Mouse (Mus musculus): ENCODE data around the gene Gtf3a. TPM values are rescaled to one million over a fixed set of nuclear protein-coding genes. Genes with fewer than 3 reads are reported as not detected.
"Not testable (repeated sequence)": the region's sequence is repeated elsewhere in the genome, so short reads cannot be mapped to it uniquely, and the experiment has no call there.

The Gtf3a gene
- polyA plus RNA-seq, 1 experiment from 2014 or later = 105 TPM

- peak; percentile 77 for ATAC-seq
- 30% methylated on average over 9 of the region's 9 CpGs for WGBS
- no peak overlapping the region for H3K9ac ChIP-seq (ENCODE audit: low read depth, low read length)
Measured at GRCm38 (mm10) chr5:146914088-146914766, 34.2 kb upstream of the Gtf3a start.

DNA sequence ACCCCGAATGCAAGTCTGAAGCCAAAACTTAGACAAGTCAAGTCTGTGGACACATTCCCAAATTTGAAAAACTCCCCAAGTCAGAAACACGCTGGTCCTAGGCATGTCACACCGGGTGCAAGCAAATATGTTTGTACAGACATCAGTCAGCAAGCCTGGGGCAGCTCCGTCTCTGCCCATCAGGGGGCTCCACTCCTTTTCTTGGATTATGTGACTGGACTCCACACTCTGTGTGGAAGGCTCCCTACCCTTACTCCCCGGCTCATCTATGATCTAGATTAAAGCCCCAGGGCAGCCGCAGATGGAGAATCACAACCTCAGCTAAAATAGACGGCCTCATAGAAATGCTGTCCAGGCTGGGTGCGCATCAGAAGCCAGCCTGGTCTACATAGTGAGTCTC, 32.2 kb upstream of the Gtf3a start:
- 72% methylated on average over 8 of the region's 8 CpGs for WGBS
- H3K27ac ChIP-seq (ENCODE audit: low read depth, low read length) = no peak overlapping the region
- no peak for ATAC-seq

More at GRCm38 (mm10) chr5:146914088-146914766, 34.2 kb upstream of the Gtf3a start:
- H3K4me2 ChIP-seq (ENCODE audit: low read length) = no peak overlapping the region
- H3K4me3 ChIP-seq (ENCODE audit: low read length) = no peak overlapping the region
- H3K36me3 ChIP-seq (ENCODE audit: control insufficient read depth, insufficient read depth, low read length) = no peaks in the 10 kb centered on the region
- no peak overlapping the region for H3K27ac ChIP-seq (ENCODE audit: low read depth, low read length)
- no peaks in the 10 kb centered on the region for H3K4me1 ChIP-seq (ENCODE audit: control insufficient read depth, insufficient read depth, low read depth, low read length)
- H3K9me3 ChIP-seq (ENCODE audit: control insufficient read depth, low read length) = no peaks in the 10 kb centered on the region
- H3K27me3 ChIP-seq (replicated peaks; ENCODE audit: control insufficient read depth, insufficient read depth, low read length) = 0 out of 2 replicates have a peak, but pooled peaks cover 5% of the 10 kb centered on the region

GRCm38 (mm10) chr5:146916806-146917205, 31.7 kb upstream of the Gtf3a start:
- no peak overlapping the region for H3K4me2 ChIP-seq (ENCODE audit: low read length)
- WGBS = 40% methylated on average over 6 of the region's 6 CpGs
- H3K4me1 ChIP-seq (ENCODE audit: control insufficient read depth, insufficient read depth, low read depth, low read length) = peaks cover 11% of the 10 kb centered on the region
- H3K9ac ChIP-seq (ENCODE audit: low read depth, low read length) = no peak overlapping the region
- peaks cover 5% of the 10 kb centered on the region; the same call in 1 of the 2 replicates for H3K27me3 ChIP-seq (replicated peaks; ENCODE audit: control insufficient read depth, insufficient read depth, low read length)
- H3K9me3 ChIP-seq (ENCODE audit: control insufficient read depth, low read length) = no peaks in the 10 kb centered on the region
- H3K36me3 ChIP-seq (ENCODE audit: control insufficient read depth, insufficient read depth, low read length) = no peaks in the 10 kb centered on the region
- H3K4me3 ChIP-seq (ENCODE audit: low read length) = no peak overlapping the region
- ATAC-seq = no peak
- H3K27ac ChIP-seq (ENCODE audit: low read depth, low read length) = no peak overlapping the region

More for the DNA sequence above, 32.2 kb upstream of the Gtf3a start:
- H3K36me3 ChIP-seq (ENCODE audit: control insufficient read depth, insufficient read depth, low read length) = no peaks in the 10 kb centered on the region
- H3K4me2 ChIP-seq (ENCODE audit: low read length) = no peak overlapping the region
- H3K4me1 ChIP-seq (ENCODE audit: control insufficient read depth, insufficient read depth, low read depth, low read length) = peaks cover 11% of the 10 kb centered on the region
- peaks cover 7% of the 10 kb centered on the region; the same call in 1 of the 2 replicates for H3K27me3 ChIP-seq (replicated peaks; ENCODE audit: control insufficient read depth, insufficient read depth, low read length)
- no peaks in the 10 kb centered on the region for H3K9me3 ChIP-seq (ENCODE audit: control insufficient read depth, low read length)
- H3K9ac ChIP-seq (ENCODE audit: low read depth, low read length) = no peak overlapping the region
- H3K4me3 ChIP-seq (ENCODE audit: low read length) = no peak overlapping the region

DNA sequence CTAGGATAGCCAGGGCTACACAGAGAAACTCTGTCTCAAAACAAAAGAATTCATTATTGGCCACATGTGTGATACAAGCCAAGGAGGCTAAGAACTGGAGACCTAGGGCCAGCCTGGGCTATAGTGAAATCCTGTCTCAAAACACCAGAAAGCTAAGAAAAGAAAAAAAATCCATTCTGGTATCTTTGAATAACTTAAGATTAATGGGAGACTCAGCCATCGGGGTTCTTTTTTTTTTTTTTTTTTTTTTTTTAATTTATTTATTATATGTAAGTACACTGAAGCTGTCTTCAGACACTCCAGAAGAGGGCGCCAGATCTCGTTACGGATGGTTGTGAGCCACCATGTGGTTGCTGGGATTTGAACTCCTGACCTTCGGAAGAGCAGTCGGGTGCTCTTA, 31.1 kb upstream of the Gtf3a start:
- not testable (repeated sequence) for H3K36me3 ChIP-seq (ENCODE audit: control insufficient read depth, insufficient read depth, low read length); H3K27ac ChIP-seq (ENCODE audit: low read depth, low read length); H3K9me3 ChIP-seq (ENCODE audit: control insufficient read depth, low read length); H3K4me2 ChIP-seq (ENCODE audit: low read length); H3K9ac ChIP-seq (ENCODE audit: low read depth, low read length); H3K27me3 ChIP-seq (replicated peaks; ENCODE audit: control insufficient read depth, insufficient read depth, low read length); H3K4me3 ChIP-seq (ENCODE audit: low read length); ATAC-seq
- 80% methylated on average over 6 of the region's 6 CpGs for WGBS
- H3K4me1 ChIP-seq (ENCODE audit: control insufficient read depth, insufficient read depth, low read depth, low read length) = peaks cover 11% of the 10 kb centered on the region

DNA sequence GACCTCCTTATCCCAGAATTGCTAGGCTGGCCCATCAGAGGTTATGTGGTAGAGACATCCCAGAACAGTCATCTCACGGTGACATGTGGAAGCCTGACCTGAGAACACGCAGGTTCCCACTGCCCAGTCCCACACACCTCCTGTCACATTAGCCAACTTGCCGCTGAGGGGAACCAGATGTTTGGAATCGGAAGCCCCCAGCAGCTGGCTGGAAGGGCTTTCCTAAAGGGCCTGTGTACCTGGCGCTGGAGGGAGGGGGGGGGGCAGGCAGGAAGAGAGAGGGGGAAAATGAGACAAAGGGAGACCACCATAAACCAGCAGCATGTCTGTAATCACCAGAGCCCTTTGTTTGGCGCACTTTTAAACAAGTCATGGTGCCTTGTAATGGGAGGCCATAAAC, 28.6 kb upstream of the Gtf3a start:
- 23% methylated on average over 6 of the region's 6 CpGs for WGBS
- peaks cover 11% of the 10 kb centered on the region for H3K4me1 ChIP-seq (ENCODE audit: control insufficient read depth, insufficient read depth, low read depth, low read length)
- H3K9me3 ChIP-seq (ENCODE audit: control insufficient read depth, low read length) = no peaks in the 10 kb centered on the region
- peak overlapping the region; percentile 42 for H3K9ac ChIP-seq (ENCODE audit: low read depth, low read length)
- no peak overlapping the region for H3K27ac ChIP-seq (ENCODE audit: low read depth, low read length)
- peak overlapping the region; percentile 64 for H3K4me2 ChIP-seq (ENCODE audit: low read length)
- no peaks in the 10 kb centered on the region for H3K36me3 ChIP-seq (ENCODE audit: control insufficient read depth, insufficient read depth, low read length)
- H3K27me3 ChIP-seq (replicated peaks; ENCODE audit: control insufficient read depth, insufficient read depth, low read length) = peaks cover 2% of the 10 kb centered on the region; the same call in 1 of the 2 replicates
- 0 out of 2 replicates have a peak, but pooled peaks have one; percentile 11 for ATAC-seq
- H3K4me3 ChIP-seq (ENCODE audit: low read length) = peak overlapping the region; percentile 26; the same call in 1 of the 2 replicates

DNA sequence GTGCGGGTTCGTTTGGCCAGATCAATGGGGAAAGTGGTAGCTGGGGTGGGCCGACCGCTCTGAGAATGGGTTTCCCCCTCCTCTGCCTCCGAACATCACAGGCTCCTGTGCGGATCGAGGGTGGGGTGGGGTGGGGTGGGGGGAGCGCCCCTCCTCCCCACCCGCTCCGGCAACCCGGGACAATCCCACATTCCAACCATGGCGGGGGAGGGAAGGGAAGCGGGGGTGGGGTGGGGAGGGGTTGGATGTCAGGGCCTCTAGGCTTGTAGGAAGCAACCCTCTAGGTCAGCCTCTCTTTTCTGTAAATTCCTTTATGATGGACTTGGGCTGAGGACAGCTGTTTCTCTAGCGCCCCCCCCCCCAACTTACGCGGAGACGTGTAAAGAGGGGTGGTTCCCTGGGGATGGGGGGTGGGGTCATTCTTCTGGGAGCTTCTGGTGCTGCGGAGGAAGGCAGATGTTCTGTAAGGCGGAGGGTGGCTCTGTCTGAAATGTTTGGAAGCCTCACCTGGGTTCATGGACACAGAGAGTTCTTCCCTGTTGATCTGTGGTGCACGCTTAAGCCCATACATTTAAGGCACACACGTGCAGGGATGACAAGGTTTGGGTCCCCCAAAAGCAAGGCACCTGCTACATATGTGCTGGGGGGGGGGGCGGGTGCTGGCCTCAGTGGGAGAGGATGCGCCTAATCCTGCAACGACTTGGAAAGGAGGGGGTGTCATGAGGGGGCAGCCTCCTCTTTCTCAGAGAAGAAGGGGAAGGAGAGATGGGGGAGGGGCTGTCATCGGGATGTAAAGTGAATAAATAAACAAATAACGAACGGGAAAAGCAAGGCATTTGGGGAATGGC, 27.9 kb upstream of the Gtf3a start:
- WGBS = 5% methylated on average over 27 of the region's 27 CpGs
- Histone ChIP-seq H3K27ac (ENCODE audit: low read depth, low read length) (no peak overlapping the region), H3K27me3 (replicated peaks; ENCODE audit: control insufficient read depth, insufficient read depth, low read length) (peaks cover 2% of the 10 kb centered on the region; the same call in 1 of the 2 replicates), H3K9me3 (ENCODE audit: control insufficient read depth, low read length) (0 out of 2 replicates have a peak, but pooled peaks cover 2% of the 10 kb centered on the region), H3K4me1 (ENCODE audit: control insufficient read depth, insufficient read depth, low read depth, low read length) (peaks cover 11% of the 10 kb centered on the region), H3K36me3 (ENCODE audit: control insufficient read depth, insufficient read depth, low read length) (no peaks in the 10 kb centered on the region), H3K9ac (ENCODE audit: low read depth, low read length) (peak overlapping the region; percentile 42), H3K4me2 (ENCODE audit: low read length) (peak overlapping the region; percentile 64), H3K4me3 (ENCODE audit: low read length) (peak overlapping the region; percentile 26)
- peak; percentile 60 for ATAC-seq

- peaks cover 11% of the 10 kb centered on the region for H3K4me1 ChIP-seq (ENCODE audit: control insufficient read depth, insufficient read depth, low read depth, low read length)
- no peak overlapping the region for H3K4me3 ChIP-seq (ENCODE audit: low read length)
- H3K9me3 ChIP-seq (ENCODE audit: control insufficient read depth, low read length) = 0 out of 2 replicates have a peak, but pooled peaks cover 2% of the 10 kb centered on the region
- 39% methylated on average over 8 of the region's 8 CpGs for WGBS
- no peak overlapping the region for H3K27ac ChIP-seq (ENCODE audit: low read depth, low read length)
- no peak for ATAC-seq
- H3K9ac ChIP-seq (ENCODE audit: low read depth, low read length) = no peak overlapping the region; the same call in 1 of the 2 replicates
- H3K4me2 ChIP-seq (ENCODE audit: low read length) = peak overlapping the region; percentile 64
- peaks cover 2% of the 10 kb centered on the region; the same call in 1 of the 2 replicates for H3K27me3 ChIP-seq (replicated peaks; ENCODE audit: control insufficient read depth, insufficient read depth, low read length)
- H3K36me3 ChIP-seq (ENCODE audit: control insufficient read depth, insufficient read depth, low read length) = no peaks in the 10 kb centered on the region
Measured at GRCm38 (mm10) chr5:146921224-146921623, 27.2 kb upstream of the Gtf3a start.

- Histone ChIP-seq H3K36me3 (ENCODE audit: control insufficient read depth, insufficient read depth, low read length) (no peaks in the 10 kb centered on the region), H3K9me3 (ENCODE audit: control insufficient read depth, low read length) (0 out of 2 replicates have a peak, but pooled peaks cover 2% of the 10 kb centered on the region), H3K4me1 (ENCODE audit: control insufficient read depth, insufficient read depth, low read depth, low read length) (peaks cover 11% of the 10 kb centered on the region), H3K9ac (ENCODE audit: low read depth, low read length) (no peak overlapping the region), H3K27me3 (replicated peaks; ENCODE audit: control insufficient read depth, insufficient read depth, low read length) (peaks cover 2% of the 10 kb centered on the region), H3K4me2 (ENCODE audit: low read length) (no peak overlapping the region), H3K4me3 (ENCODE audit: low read length) (no peak overlapping the region), H3K27ac (ENCODE audit: low read depth, low read length) (no peak overlapping the region)
- no peak for ATAC-seq
- WGBS = 77% methylated on average over 5 of the region's 5 CpGs
Measured at GRCm38 (mm10) chr5:146923547-146923946, 24.9 kb upstream of the Gtf3a start.

DNA sequence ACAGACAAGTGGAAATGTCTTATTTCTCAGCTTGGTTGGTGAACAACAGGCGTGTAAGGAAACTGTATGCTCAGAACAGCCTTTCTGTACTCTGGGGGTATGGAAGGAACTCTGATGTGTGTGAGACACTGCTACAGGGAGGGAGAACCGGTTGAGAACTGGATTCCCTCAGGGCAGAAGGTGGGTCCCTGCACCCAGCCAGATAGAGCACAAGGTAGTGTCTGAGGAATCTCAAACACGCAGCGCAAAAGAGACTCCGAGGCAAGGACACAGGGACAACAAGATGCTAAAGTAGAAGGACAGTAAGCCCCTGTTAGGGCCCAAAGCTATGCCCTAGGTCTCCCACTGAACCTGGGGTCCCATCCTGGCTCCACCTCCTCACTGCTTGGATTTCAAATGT, 21.8 kb upstream of the Gtf3a start:
- WGBS = 90% methylated on average over 5 of the region's 5 CpGs
- no peak for ATAC-seq

More for the DNA sequence above, 21.8 kb upstream of the Gtf3a start:
- H3K9me3 ChIP-seq (ENCODE audit: control insufficient read depth, low read length) = 0 out of 2 replicates have a peak, but pooled peaks cover 2% of the 10 kb centered on the region
- no peak overlapping the region for H3K4me3 ChIP-seq (ENCODE audit: low read length)
- no peak overlapping the region for H3K4me2 ChIP-seq (ENCODE audit: low read length)
- H3K27me3 ChIP-seq (replicated peaks; ENCODE audit: control insufficient read depth, insufficient read depth, low read length) = no peaks in the 10 kb centered on the region; the same call in 1 of the 2 replicates
- H3K4me1 ChIP-seq (ENCODE audit: control insufficient read depth, insufficient read depth, low read depth, low read length) = no peaks in the 10 kb centered on the region
- H3K36me3 ChIP-seq (ENCODE audit: control insufficient read depth, insufficient read depth, low read length) = no peaks in the 10 kb centered on the region
- H3K27ac ChIP-seq (ENCODE audit: low read depth, low read length) = no peak overlapping the region
- no peak overlapping the region for H3K9ac ChIP-seq (ENCODE audit: low read depth, low read length)

All from hindbrain, embryonic 16.5 days (tissue).